Mouse (Mus musculus) testis, postnatal 10 days (tissue): ENCODE data around the gene Gnb5.

Experiments used
- DNase-seq: peaks from one replicate; pipeline ENCODE4 v3.0.0; 2021; ENCODE audit warnings: low spot score

The Gnb5 gene

DNA sequence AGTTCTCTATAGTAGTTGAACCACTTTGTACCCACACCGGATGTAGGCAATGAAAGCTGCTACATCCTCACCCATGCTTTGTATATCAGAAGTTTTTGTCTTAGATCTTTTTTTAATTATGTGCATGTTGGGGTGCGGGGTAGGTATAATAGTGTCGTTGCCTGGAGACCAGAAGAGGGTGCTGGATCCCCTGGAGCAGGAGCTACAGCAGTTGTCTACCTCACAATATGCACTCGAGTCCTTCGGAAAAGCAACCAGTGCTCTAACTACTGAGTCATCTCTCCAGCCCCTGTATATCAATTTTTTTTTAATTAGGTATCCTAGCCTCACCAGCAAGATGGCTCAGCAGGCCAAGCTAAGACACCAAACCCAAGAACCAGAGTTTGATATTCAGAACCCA, 927 bp downstream of the Gnb5 start:
- no peak for DNase-seq

DNA sequence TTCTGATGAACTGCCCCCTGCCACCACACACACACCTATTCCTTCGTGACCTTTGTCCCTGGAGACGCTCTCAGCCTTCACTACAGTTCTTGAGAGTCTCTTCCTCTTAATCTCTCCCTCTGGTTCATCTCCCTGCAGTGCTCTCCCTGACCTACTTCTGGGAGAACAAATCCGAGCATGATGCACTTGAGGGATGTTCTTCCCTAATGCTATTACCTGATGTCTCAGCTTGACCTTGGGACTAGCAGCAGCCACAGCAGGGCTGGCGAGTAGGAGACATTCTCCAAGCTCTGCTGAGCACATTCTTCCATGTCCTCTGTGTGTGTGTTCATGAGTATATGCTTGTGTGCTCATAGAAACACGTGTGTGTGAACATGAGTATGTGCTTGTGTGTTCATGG, 2.5 kb downstream of the Gnb5 start:
- DNase-seq, result no peak

DNA sequence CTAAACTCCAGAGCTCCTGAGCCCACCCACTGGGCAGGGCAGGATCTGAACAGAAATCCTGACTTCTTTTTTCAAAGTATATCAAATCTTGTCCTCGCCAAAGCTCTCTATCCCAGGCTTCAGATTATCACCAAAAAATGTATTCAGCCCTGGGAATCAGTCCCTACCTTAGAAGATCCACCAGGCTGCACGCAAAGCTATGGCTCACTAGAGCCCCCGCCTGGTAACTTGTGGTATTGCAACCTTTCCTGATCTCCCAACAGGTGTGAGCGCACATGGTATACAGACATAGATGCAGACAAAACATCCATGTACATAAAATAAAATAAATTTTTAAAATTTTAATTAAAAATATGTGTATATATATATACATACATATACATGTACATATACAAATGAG, 5.9 kb downstream of the Gnb5 start:
- peak; percentile 91 for DNase-seq

DNA sequence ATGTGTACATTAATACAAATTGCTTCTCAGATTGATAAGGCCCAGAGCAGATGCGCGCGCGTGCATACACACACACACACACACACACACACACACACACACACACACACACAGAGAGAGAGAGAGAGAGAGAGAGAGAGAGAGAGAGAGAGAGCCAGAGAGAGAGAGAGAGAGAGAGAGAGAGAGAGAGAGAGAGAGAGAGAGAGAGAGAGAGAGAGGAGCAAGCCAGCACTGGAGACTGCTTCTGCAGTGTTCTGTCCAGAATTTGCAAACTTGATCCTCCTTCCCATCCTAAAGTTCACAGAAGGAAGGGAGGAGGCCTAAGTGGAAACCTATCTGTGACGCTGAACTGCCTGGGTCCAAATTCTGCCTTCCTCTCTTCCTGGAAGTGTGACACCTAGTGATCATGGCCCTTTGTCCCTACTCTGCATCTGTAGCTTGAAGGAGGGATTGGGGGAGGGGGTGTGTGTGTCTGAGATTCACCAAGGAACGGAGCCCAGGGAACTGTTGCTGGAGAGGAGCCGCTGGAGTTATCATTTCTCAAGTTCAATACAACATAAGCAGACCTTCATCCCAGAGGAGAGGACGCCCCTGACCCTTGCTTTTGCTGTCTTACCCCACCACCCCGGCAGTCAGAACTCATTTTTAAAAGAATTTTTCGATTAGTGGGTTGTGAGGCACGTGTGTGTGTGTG, 7.2 kb downstream of the Gnb5 start:
- no peak for DNase-seq

DNA sequence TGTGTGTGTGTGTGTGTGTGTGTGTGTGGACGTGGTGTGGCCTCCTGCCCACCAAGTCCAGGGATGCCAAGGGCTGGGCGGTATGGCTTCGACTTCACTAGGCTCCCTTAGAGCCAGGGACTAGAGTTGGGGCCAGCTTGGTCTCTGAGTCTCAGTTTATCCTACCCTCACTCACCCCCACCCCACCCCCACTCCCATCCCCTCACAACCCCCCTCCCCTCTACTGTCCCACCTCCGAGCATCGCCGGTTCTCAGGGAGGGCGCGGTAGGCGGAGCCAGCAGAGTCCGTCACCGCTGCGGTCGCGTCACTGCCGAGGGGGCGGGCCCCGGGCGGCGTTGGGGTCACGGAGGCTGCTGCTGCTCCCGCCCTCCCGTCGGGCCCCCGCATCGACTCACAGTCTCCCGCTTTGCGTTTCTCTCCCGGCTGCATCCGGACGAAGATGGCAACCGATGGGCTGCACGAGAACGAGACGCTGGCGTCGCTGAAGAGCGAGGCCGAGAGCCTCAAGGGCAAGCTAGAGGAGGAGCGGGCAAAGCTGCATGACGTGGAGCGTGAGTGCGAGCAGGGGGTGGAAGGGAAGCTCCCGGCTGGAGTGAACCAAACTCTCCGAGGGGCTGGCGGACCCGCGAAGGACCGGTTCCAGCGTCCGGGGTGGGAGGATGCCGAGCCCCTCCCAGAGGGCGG, 7.9 kb downstream of the Gnb5 start:
- peak; percentile 90 for DNase-seq

DNA sequence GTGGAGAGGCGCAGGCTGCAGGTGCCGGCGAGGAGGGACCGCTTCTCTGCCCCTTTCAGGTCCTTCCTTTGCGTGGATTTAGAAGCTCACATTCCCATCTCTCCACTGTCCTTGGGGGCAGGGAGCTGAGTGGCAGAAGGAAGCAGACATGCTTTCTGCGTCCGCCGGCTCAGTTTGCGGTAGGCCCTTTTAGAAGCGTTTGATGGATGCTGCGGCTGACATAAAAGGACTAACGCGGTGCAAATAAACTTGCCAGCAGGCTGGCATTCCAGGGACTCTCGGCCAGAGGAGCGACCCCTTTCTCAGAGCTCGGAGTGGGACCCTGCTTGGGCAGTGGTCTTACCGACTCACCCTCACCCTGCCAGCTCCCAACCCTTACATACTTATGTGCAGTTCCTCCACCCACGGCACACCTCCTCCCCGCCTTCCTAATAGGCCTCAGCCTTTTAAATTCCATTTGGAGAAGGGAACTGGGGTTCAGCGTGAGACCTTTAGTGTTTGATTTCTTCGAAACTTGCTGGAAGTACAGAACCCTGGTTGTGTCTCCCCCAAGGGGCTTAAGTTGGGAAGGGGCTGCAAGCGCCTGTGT, 8.5 kb downstream of the Gnb5 start:
- DNase-seq, result no peak

DNA sequence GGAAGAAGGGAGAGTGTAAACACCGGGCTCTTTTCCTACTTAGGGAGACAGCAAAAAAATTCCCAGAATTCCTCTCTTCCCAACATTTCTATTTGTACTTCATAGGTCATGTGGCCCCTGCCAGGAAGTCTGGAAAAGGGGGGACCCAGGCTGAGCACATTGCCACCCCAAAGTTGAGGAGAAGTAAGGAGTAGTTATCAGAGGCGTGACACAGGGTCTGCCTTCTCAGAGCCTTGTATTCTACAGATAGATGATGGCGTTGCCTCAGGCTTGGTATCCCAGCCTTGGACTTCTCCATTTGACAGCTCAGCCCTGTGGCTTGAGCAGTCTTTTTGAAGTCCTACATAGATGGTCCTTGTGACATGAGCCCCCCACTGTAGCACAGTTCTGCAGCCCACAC, 9.2 kb downstream of the Gnb5 start:
- no peak for DNase-seq

DNA sequence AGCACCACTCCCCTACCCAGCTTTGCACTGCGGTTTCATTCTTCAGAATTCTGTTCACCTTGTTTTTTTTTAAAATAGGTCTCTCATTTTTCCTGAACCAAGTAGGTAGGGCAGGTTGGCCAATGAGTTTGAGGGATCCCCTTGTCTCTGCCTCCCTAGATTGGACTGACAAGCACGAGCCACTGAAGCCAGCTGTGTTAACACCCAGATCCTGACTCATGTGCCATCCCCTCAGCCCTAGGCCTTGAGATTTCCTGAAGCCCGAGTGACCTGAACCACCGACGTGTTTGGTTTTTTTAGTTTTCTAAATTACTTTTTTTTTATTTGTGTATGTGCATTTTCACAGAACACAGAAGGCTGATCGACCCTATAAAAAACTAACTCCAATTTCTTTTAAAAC, 10.7 kb downstream of the Gnb5 start:
- DNase-seq, result no peak

DNA sequence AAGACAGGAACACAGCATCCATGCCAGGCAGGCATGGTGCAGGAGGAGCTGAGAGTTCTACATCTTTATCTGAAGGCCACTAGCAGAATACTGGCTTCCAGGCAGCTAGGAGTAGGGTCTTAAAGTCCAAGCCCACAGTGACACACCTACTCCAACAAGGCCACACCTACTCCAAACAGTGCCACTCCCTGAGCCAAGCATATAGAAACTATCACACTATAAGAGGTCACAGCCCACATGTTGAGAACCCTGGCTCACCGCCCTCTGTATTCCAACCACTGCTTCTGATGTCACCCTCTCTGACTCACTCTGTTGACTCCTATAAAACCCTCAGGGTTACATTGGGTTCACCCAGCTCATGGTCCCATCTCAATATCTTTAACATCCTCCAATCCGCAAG, 12.1 kb downstream of the Gnb5 start:
- DNase-seq, result no peak

DNA sequence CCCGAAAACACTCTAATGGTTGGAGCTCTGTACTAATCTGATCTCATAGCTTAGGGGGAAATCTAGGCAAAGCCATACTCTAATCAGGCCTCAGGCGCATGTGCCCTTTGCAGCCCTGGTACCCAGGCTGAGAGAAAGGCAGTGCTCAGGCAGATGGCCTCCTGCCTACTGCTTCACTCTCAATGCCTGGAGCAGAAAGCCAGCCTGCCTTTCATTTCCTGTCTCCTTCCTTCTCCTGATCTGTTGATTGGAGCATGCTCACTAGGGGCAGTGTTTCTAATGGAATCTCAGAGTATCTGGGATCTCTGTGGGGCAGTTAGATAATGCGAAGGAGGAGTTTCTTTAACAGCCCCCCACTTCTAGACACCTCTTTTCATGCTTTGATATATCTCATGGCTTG, 13.3 kb downstream of the Gnb5 start:
- DNase-seq, result no peak

DNA sequence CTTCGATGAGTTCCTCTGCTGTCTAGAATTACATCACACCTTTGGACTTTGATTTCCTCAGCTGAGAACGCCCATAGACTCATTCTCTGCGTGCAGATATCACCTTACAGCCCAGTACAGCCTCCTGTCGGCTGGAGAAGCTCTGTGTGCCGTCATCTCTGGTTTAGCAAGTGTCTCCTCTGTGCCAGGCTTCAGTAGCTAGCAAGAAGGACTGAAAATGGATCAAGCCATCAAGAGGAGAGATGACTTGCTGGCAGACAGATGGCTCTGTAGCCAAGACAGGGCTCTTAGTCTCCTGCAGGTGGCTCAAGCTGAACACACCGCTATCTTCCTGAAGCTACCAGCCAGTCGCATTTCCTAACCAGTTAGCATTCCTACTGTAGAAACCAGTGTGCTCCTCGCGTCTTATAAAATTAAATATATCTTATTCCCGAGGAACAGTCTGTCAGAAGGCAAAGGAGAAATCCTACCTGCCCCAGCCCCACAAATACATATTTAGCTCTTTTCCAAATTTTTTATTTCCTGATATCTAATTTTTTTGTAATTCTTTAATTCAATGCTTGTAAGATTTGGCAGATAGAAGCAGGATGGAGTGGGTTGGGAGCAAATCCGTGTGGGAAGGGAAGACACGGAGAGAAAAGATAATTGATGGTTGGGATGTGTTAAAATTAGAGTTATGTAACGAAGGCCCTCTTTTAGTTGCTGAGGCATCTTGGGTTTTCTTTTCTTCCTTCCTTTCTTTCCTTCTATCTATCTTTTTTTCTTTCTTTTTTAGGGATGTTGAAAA, 16.2 kb downstream of the Gnb5 start:
- no peak for DNase-seq

DNA sequence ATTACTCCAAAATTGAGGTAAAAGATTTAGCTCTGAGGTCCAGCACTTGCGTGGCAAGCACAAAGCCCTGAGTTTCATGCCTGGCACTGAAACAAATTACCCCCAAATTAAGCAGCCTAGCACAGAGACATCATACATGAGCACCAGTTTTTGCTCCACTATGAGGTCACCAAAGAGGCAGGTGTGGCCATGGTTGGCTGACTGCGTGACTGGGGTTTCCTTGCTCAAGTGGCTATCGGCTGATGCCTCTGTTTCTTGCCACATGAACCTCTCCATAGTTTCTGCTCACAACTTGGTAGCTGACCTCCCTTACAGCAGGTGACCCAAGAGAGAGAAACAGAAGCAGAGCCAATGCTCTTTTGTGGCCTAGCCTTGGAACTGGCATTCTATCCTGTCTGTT, 22.0 kb downstream of the Gnb5 start:
- no peak for DNase-seq

DNA sequence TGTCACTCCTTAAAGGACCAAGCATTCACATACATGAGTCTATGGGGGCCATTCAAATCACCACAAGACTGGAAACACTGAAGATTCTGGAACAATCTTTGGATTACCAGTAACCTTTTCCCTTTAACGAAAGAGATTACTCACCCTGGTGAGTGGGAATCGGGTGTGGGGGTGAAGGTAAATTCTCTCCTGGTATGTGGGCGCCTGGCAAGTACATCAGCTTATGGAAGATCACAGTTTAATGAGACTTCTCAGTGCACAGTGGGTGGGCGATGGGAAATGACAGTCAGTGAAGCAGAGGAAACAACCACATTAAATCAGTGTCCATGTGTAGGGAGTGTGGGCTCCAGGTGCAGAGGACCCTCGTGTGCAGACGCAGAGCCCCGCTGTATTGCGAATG, 24.7 kb downstream of the Gnb5 start:
- DNase-seq, result no peak

DNA sequence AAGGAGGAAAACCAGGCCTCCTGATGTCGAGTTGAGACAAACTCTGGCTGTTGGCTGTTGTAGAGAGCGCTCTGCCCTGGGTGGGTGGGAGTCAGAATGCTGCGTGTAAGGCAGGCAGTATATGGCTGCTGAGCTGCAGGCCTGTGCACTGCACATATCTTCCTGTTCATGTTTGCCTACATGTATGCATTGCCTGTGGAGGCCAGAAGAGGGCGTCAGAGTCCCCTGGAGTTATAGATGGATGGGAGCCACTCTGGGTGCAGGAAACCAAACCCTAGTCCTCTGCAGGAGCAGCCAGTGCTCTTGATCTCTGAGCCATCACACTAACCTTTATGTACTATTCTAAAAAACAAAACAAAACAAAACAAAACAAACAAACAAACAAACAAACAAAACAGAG, 28.4 kb downstream of the Gnb5 start:
- no peak for DNase-seq

DNA sequence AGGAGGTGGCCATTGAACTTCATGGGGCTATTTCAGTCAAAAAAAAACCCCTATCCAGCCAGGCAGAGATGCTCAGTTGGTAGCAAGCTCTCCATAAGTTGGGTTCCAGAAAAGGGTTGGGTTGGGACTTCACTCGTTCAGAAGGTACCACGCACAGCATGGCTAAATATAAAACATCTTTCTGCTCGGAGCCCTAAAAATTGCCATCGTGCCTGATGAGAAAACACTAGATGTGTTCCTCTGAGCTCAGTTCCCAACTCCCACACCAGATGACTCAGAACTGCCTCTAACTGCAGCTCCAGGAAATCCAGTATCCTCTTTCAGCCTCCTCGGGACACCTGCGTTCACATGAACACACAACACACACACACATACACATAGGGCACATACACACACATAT, 31.9 kb downstream of the Gnb5 start:
- DNase-seq, result no peak

DNA sequence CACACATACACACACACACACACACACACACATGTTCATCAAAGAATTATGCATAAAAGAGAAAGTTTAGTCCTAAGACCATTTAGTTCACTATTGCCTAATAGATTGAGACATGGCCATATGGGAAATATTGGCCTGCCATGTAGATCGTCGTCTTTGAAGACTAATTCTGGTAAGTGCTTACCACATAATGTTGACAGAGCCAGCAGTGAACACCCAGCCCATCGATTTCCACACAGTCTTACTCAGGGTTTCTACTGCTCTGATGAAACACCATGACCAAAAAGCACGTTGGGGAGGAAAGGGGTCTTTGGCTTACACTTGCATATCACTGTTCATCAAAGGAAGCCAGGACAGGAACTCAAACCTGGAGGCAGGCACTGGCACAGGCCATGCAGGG, 36.3 kb downstream of the Gnb5 start:
- no peak for DNase-seq

DNA sequence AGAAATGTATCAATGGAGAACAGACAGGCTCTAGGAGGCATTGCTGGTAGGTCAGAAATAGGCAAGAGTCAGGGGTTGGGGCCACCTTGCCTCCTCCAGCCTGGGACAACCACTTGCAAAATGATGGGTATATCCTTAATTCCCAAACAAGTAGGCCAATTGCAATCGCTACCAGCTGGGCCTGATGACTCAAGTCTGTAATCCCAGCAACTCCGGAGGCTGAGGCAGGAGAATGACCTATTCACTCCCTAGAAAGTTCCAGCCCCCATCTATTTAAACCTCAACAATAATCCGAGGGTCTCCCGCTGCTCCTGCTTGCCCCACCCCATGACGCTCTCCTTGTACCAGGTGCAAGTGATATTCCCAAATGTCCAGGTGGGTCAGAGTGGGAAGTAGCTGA, 41.4 kb downstream of the Gnb5 start, which contains the start of gene Bcl2l10:
Bcl2l10 (plus strand) TSS at position 301 of the 400 bp plus-strand sequence.
- no peak for DNase-seq

DNA sequence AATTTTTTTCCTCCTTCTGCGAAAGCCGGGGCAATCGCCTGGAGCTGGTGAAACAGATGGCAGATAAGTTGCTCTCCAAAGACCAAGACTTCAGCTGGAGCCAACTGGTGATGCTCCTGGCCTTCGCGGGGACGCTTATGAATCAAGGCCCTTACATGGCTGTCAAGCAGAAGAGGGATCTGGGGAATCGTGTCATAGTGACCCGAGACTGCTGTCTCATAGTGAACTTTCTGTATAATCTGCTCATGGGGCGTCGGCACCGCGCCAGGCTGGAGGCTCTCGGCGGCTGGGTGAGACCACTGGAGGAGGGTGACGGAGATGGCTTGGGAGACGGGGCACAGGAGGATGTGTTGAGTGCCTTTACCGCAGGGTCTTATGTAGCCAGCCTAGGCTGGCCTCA, 42.0 kb downstream of the Gnb5 start:
- DNase-seq, result no peak

DNA sequence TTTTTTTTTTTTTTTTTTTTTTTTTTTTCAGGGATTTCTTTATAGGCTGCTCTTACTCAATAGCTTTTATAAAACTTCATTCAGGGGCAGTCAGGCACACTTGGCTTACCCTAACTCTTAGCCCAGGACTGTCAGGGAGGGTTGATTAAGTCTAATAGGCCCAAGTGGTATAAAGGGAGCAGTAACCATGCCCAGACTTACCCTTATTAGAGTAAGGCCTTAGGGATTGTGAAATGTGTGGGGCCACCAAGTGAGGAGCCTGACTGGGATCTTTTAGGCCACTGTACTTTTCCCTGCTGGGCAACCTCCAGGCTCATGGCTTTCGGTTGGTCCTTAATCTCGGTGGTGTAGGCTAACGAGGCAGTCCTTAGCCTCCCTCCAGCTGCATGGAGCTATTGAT, 42.6 kb downstream of the Gnb5 start:
- no peak for DNase-seq

DNA sequence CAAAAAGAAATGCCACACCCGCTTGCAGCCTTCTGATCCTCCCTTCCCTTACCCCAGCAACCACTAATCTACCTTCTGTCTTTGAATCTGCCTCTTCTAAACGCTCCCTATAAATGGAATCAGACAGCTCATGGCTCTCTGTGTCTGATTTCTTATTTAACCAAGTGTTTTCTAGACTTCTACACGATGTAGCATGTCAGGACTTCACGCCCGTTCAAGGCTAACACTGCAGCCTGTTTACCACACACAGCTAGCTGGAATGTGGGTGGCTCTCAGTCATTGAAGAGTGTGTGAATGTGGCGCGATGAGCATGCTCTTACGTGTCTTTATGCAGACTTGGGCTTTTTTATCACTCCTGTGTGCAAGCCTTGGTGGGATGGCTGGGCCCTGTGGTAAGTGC, 47.0 kb downstream of the Gnb5 start:
- DNase-seq, result no peak

DNA sequence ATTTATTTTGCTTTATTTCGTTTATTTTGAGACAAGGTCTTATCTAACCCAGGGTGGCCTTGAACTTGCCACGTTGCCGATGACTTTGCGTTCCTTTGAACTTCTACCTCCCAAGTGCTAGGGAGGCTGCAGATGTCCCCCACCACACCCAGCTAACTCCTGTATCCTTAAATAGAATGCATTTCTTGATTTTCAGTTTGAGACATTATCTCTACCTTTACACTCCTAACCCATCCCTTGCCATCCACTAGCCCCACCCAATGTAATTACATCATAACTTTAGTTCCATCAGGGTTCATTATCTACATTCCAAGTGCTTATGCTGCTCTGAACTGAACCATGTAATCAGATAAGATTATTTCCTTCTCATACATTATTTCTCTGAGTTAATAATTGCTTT, 49.7 kb downstream of the Gnb5 start:
- no peak for DNase-seq

DNA sequence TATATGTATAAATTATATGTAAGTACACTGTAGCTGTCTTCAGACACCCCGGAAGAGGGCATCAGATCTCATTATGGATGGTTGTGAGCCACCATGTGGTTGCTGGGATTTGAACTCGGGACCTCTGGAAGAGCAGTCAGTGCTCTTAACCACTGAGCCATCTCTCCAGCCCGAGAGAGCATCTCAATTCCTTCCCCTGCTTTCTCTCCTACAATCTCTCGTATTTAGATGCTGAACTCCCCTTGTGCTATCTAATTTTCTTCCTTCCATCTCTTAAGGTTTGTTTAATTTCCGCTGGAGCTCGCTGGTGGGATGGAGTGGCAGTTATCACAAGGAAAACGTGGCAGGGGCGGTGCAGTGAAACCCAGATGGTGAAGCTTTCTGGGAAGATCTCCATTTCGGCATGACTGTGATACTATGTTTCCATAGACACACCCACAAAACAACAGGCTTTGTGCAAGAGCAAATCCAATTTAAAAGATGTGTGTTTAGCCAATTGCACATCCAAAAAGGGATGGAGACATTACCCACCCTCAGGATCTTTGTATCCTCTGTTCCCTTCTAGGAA, 51.1 kb downstream of the Gnb5 start:
- no peak for DNase-seq

DNA sequence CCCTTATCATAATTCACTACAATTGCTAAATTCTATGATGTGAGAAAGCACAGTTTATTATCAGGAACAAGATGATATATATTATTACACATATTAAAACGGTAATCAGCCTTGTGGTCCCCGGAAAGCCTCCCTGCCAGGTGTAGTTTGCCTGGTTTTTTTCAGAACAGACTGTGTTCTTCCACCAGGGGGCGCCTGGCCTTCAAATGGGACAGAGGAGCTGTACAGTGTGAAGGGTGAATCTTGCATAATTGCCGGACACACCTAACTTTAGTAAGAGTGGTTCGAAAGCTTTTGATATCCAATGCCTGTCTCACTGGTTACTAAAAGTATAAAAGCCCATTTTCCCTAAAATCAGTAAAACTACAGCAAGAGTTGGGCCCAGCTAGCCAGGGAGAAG, 55.6 kb downstream of the Gnb5 start:
- DNase-seq, result peak; percentile 95
